Mouse (Mus musculus) forebrain, embryonic 14.5 days (tissue): ENCODE results near the gene Mat2a. TPM values are rescaled to one million over a fixed set of nuclear protein-coding genes. Genes with fewer than 3 reads are reported as not detected.

Experiments
- ATAC-seq: fragments of 200-750 bp; cut with Nextera tagmentation; 2 replicates; pipeline ENCODE4 v1.8.0; 2017; ENCODE audit warnings: mild to moderate bottlenecking, moderate library complexity
- DNase-seq: peaks from one replicate; pipeline ENCODE4 v3.0.0-alpha.2; 2015; ENCODE audit warnings: low spot score
- H3K27ac ChIP-seq: fragments of 300-500 bp; sonication (generic); 2 replicates; pipeline ENCODE4 v1.5.1; 2014; ENCODE audit warnings: low read depth, mild to moderate bottlenecking, control low read depth, low read length, moderate library complexity
- H3K27me3 ChIP-seq: fragments of 300-500 bp; sonication (generic); replicated peaks from 2 replicates; pipeline ENCODE4 v1.6.1; 2014; ENCODE audit warnings: low read length, control low read depth, mixed read lengths; ENCODE audit not compliant: control insufficient read depth, insufficient read depth
- H3K36me3 ChIP-seq: fragments of 300-500 bp; sonication (generic); 2 replicates; pipeline ENCODE4 v1.6.1; 2014; ENCODE audit warnings: low read length, control low read depth; ENCODE audit not compliant: control insufficient read depth, insufficient read depth
- H3K4me1 ChIP-seq: fragments of 300-500 bp; sonication (generic); 2 replicates; pipeline ENCODE4 v1.6.1; 2014; ENCODE audit warnings: antibody characterized with exemption, low read length, control low read depth; ENCODE audit not compliant: control insufficient read depth, insufficient read depth
- H3K4me2 ChIP-seq: fragments of 300-500 bp; sonication (generic); 2 replicates; pipeline ENCODE4 v1.6.1; 2014; ENCODE audit warnings: mild to moderate bottlenecking, control low read depth, low read length
- H3K4me3 ChIP-seq: fragments of 300-500 bp; sonication (generic); 2 replicates; pipeline ENCODE4 v1.5.1; 2014; ENCODE audit warnings: low read depth, low read length, control low read depth
- H3K9ac ChIP-seq: fragments of 300-500 bp; sonication (generic); 2 replicates; pipeline ENCODE4 v1.6.1; 2014; ENCODE audit warnings: mild to moderate bottlenecking, low read length, control low read depth, moderate library complexity
- H3K9me3 ChIP-seq: fragments of 300-500 bp; sonication (generic); replicated peaks from 2 replicates; pipeline ENCODE4 v1.6.1; 2016; ENCODE audit warnings: low read length, control low read depth, mixed read lengths; ENCODE audit not compliant: control insufficient read depth
- WGBS: fragments of 180-500 bp; shearing (Covaris S2); extraction: QIAGEN DNeasy Blood & Tissue Kit; methylation state at CpG from one replicate; pipeline ENCODE4 v1.1.7; 2014; 5-methylcytosine and 5-hydroxymethylcytosine counted together
- polyA plus RNA-seq: library from polyadenylated mRNA; unstranded; fragments of >200 nt; fragmentation: Nextera tagmentation; extraction: Ambion mirVana; gene quantifications from 2 replicates; pipeline ENCODE4 v1.2.1, GENCODE M21; 2014

The Mat2a gene
- polyA plus RNA-seq, 1 experiment from 2014 or later, result 370 TPM

DNA sequence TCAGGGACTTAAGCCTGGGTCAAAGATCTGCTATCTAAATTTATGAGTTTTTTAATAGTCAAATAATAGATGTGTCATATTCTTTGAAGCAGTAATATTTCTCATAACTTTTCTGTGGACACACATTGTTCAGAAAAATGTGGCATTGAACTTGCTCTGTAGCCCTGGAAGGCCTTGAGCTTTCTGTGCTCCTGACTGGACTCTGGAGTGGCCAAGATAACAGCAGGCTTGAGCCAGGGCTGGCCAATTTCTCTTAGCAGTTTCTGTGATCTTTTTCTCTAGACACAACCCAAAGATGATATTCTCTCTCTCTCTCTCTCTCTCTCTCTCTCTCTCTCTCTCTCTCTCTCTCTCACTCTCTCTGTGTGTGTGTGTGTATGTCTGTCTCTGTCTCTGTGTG lies 5.7 kb upstream of the Mat2a start:
- Histone ChIP-seq H3K27me3 (no peaks in the 10 kb centered on the region), H3K36me3 (no peaks in the 10 kb centered on the region), H3K9ac (no peak overlapping the region), H3K4me2 (no peak overlapping the region), H3K4me1 (peaks cover 10% of the 10 kb centered on the region), H3K4me3 (no peak overlapping the region), H3K9me3 (no peaks in the 10 kb centered on the region), H3K27ac (no peak overlapping the region)
- ATAC-seq (no peak), DNase-seq (no peak)

DNA sequence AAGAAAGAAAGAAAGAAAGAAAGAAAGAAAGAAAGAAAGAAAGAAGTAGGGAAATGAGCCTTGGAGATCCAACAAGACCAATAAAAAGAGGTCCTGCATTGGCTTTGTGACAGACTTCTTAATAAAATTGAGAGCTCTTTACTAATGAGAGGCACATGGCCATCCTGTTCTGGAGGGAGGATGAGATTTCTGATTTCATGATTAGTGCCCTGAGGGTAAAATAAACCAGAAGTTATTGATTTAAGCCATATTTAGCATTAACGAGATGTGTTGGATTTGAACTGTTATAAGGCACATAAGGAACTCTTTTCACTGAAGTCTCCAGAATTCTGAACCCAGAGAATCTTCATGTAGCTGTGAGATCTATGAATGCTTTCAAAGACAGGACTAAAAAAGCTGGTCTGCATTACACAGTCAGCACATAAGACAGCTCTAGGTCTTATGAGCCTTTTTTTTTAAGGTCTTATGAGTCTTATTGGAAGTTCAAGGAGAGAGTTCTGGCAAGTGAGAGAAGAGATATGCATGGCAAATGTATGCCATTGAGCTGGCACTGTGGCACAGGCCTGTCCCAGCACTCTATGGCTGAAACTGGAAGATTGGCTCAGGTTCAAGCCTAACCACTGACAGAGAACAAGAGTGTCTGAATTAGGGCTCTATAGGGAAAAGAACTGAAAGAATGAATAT lies 3.7 kb upstream of the Mat2a start:
- Histone ChIP-seq H3K4me1 (peaks cover 10% of the 10 kb centered on the region), H3K9me3 (no peaks in the 10 kb centered on the region), H3K36me3 (no peaks in the 10 kb centered on the region), H3K9ac (no peak overlapping the region), H3K4me3 (no peak overlapping the region), H3K27me3 (no peaks in the 10 kb centered on the region), H3K27ac (no peak overlapping the region), H3K4me2 (no peak overlapping the region)
- WGBS, result 85% methylated on average over 1 of the region's 1 CpGs
- ATAC-seq, result no peak
- DNase-seq, result no peak

DNA sequence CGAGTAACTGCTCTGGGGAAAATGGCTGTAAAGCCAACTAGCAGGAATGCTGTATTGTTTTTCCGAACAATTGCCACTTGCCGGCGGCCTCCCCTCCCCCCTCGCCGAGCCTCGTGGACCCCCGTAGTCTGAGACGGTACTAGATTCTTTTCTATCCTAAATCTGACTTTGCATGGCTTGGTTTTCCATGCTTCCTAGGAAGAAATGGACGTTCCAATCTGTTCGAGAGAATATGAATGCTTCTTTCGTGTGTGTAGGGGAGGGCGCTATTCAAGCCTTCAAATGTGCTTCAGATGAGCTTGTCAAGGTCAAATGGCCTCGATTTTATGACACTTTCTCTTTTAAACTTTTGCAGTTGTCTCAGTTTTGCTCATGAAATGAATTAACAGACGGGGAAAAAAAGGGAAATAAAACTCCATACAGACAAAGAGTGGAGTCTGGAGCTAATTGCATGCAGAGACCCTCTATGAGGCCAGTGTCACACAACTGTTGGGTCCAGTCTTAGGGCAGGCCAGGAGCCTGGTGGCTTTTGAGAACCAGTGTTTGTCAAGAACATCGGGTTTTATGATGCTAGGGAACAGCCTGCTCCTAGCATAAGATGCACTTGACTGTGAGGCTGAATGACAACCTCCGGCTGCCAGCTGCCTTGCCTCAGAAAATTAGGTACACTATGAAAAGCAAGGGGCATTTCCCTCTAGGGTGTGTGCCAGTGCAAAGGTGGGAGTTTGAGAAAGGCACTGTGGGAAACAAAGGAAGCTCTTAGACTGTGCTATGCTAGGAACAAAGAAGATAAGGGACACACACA lies 1.0 kb upstream of the Mat2a start:
- H3K27ac ChIP-seq, result peak overlapping the region; percentile 99
- peak overlapping the region; percentile 99 for H3K4me3 ChIP-seq
- WGBS, result 7% methylated on average over 17 of the region's 17 CpGs
- H3K36me3 ChIP-seq, result peaks cover 22% of the 10 kb centered on the region
- peaks cover 19% of the 10 kb centered on the region for H3K4me1 ChIP-seq
- ATAC-seq (no peak), DNase-seq (peak; percentile 61)
- peak overlapping the region; percentile 100 for H3K9ac ChIP-seq
- no peaks in the 10 kb centered on the region for H3K9me3 ChIP-seq
- H3K27me3 ChIP-seq, result no peaks in the 10 kb centered on the region
- peak overlapping the region; percentile 88 for H3K4me2 ChIP-seq

DNA sequence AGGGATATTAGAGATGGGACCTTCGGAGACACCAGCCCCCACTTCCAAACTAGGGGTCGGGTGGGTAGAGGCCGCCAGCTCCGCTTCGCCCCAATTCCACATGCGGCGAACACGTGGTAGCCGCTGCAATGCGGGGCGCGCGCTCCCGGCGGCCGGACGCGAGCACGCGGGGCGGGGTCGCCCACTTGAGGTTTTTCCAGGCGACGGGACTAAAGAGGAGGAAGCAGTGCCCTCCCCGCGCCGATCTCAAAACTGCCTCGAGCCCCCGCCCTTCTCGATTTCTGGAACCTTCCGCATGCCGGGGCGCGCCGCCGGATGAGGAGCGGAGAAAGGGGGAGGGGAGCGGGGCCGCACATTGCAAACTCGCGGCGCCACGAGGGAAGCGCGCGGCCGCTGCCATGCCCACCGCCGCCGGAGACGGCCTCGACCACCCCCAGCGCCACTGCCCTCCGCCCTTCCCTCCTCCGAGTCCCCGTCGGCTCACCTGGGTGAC lies 450 bp downstream of the Mat2a start:
- Histone ChIP-seq H3K9me3 (no peaks in the 10 kb centered on the region), H3K4me3 (peak overlapping the region; percentile 99), H3K9ac (peak overlapping the region; percentile 100), H3K27me3 (no peaks in the 10 kb centered on the region), H3K36me3 (peaks cover 35% of the 10 kb centered on the region), H3K4me2 (peak overlapping the region; percentile 88), H3K27ac (peak overlapping the region; percentile 99), H3K4me1 (peaks cover 19% of the 10 kb centered on the region)
- peak; percentile 40 for ATAC-seq
- under 1% methylated on average over 54 of the region's 57 CpGs for WGBS
- peak; percentile 88 for DNase-seq

DNA sequence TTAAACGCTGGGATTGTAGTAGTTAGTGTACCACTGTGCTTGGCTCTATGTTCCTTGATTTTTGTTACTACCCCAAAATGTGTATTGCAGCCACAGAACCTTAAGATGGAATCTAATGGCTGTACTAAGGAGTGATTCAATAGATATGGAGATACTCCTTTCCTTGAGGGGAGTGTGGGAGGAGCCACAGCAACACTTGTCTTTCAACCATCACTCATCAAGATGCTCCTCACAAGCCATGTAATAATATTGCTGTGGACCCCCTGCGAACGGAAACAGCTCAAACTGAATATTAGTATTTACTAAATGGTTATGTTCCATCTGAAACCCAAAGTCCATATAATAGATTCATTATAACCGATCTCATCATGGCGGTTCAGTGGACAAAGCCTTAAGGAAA lies 1.1 kb downstream of the Mat2a start:
- ATAC-seq (no peak), DNase-seq (no peak)
- H3K27ac ChIP-seq, result no peak overlapping the region
- peaks cover 42% of the 10 kb centered on the region for H3K36me3 ChIP-seq
- H3K27me3 ChIP-seq, result no peaks in the 10 kb centered on the region
- H3K4me3 ChIP-seq, result peak overlapping the region; percentile 99
- peak overlapping the region; percentile 88 for H3K4me2 ChIP-seq
- WGBS, result 3% methylated on average over 5 of the region's 5 CpGs
- H3K9ac ChIP-seq, result peak overlapping the region; percentile 100
- no peaks in the 10 kb centered on the region for H3K9me3 ChIP-seq
- peaks cover 19% of the 10 kb centered on the region for H3K4me1 ChIP-seq

DNA sequence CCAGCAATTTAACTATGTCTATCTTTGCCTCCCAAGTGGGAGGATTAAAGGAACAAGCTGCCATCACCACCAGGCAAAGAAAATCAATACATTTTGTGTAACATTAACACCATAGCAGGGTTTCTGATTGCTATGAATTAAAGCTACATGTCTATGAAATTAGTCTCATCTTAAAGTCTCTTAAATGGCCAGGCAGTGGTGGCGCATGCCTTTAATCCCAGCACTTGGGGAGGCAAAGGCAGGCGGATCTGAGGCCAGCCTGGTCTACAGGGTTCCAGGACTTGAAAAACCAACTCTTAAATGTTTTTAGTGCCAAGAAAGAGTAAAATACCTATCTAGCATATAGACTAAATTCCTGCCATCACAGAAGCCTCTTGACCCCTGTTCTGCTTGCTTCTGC lies 7.2 kb downstream of the Mat2a start:
- Histone ChIP-seq H3K36me3 (peaks cover 88% of the 10 kb centered on the region), H3K27ac (no peak overlapping the region), H3K27me3 (no peaks in the 10 kb centered on the region), H3K9ac (no peak overlapping the region), H3K4me3 (no peak overlapping the region), H3K4me1 (peaks cover 5% of the 10 kb centered on the region), H3K9me3 (no peaks in the 10 kb centered on the region), H3K4me2 (no peak overlapping the region)
- ATAC-seq (no peak), DNase-seq (no peak)
- WGBS, result 77% methylated on average over 2 of the region's 2 CpGs

DNA sequence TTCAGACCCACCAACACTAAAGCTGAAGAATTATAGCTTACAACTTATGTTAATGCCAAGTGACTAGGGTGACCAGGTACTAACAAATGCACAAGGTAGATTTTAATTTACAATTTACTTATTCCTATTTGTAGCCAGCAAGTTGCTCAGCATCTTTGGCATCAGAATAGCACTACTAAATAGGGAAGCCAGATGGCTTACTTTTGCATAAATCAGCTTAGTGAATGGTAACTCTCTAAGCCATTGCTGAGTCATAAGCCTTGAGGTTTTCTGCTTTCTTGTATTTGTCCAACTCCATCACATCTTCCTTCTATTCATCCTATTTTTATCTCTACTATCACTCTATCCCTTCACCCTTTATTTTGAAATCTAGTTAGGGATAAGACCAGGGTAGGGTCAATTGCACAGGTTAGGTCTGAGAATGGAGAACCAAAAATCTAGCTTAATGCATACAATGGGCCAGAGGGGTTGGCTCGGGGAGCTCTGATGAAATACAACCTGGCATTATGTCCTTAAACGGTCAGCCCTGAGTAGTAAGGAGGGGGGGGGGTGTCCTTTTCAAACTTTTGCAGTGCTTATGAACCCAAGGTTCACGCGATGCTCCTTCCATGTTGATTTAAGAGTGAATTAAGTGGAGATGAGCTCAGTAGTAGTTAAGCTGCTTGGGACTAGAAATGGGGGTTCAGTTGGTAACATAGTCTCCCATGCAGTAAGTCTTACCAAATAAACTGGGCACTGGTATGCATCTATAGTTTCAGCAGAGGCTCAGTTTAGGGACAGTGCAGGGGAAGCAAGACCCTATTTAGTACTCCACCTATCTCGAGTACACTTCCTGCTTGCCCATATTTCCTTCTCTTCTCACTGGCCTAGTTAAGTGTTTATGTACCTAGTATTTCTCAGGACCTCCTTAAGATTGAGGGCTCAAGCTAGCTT lies 8.1 kb downstream of the Mat2a start:
- ATAC-seq (no peak), DNase-seq (peak; percentile 49)
- 32% methylated on average over 5 of the region's 5 CpGs for WGBS
- Histone ChIP-seq H3K27me3 (no peaks in the 10 kb centered on the region), H3K36me3 (peaks cover 85% of the 10 kb centered on the region), H3K4me1 (no peaks in the 10 kb centered on the region), H3K4me2 (no peak overlapping the region), H3K27ac (no peak overlapping the region), H3K9me3 (no peaks in the 10 kb centered on the region), H3K9ac (no peak overlapping the region), H3K4me3 (no peak overlapping the region)

DNA sequence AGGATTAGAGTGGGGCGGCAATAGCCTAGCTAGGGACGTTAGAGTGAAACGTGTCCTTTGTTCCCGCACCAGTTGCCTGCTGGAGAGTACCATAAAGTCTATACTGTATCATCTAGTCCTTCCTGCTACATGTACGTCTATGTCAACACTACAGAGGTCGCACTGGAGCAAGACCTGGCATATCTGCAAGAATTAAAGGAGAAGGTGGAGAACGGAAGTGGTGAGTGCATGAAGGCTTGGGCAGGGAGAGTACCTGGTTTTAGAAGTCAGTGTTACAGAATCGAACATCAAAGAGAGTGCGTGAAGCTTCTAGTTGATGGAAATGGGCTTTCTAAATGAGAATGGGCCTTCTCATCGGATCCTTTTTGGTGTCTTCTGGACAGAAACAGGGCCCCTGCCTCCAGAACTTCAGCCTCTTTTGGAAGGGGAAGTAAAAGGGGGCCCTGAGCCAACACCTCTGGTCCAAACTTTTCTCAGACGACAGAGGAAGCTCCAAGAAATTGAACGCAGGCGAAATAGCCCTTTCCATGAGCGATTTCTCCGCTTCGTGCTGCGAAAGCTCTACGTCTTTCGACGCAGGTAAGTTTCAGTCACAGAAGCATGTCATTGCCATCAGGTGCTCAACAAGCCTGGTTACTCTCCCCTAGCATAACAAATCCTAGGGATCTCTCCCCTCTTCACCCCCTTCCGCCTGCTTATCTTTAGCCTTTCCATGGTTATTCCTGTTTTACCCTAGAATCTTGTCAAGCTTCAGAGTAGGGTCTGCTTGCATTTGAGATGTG lies 10.1 kb downstream of the Mat2a start:
- WGBS, result 89% methylated on average over 21 of the region's 21 CpGs
- H3K36me3 ChIP-seq, result peaks cover 85% of the 10 kb centered on the region

More for the DNA sequence above, 10.1 kb downstream of the Mat2a start:
- no peak overlapping the region for H3K4me3 ChIP-seq
- H3K4me1 ChIP-seq, result no peaks in the 10 kb centered on the region
- ATAC-seq, result no peak
- no peak overlapping the region for H3K9ac ChIP-seq
- H3K27me3 ChIP-seq, result no peaks in the 10 kb centered on the region
- no peak overlapping the region for H3K4me2 ChIP-seq
- H3K27ac ChIP-seq, result no peak overlapping the region
- no peak for DNase-seq
- no peaks in the 10 kb centered on the region for H3K9me3 ChIP-seq
